Mouse (Mus musculus) ES-E14 (cell line): ENCODE measurements around the gene Hsdl1.

Experiments used
- CHD2 ChIP-seq: IDR thresholded peaks from 2 replicates; pipeline ENCODE4 v1.6.1; 2014; ENCODE audit warnings: mild to moderate bottlenecking, low read depth, low read length, inconsistent platforms
- HCFC1 ChIP-seq: IDR thresholded peaks from 2 replicates; pipeline ENCODE4 v1.6.1; 2012; ENCODE audit warnings: low read length, inconsistent platforms, borderline replicate concordance; ENCODE audit not compliant: insufficient read depth
- MAFK ChIP-seq: IDR thresholded peaks from 2 replicates; pipeline ENCODE4 v1.6.1; 2014; ENCODE audit warnings: mild to moderate bottlenecking, low read depth, low read length, inconsistent platforms; ENCODE audit not compliant: insufficient read depth
- ZC3H11A ChIP-seq: IDR thresholded peaks from 2 replicates; pipeline ENCODE4 v1.6.1; 2012; ENCODE audit warnings: low read depth, mild to moderate bottlenecking, inconsistent platforms, low read length, borderline replicate concordance
- ZNF384 ChIP-seq: IDR thresholded peaks from 2 replicates; pipeline ENCODE4 v1.6.1; 2012; ENCODE audit warnings: low read depth, low read length, inconsistent platforms

DNA sequence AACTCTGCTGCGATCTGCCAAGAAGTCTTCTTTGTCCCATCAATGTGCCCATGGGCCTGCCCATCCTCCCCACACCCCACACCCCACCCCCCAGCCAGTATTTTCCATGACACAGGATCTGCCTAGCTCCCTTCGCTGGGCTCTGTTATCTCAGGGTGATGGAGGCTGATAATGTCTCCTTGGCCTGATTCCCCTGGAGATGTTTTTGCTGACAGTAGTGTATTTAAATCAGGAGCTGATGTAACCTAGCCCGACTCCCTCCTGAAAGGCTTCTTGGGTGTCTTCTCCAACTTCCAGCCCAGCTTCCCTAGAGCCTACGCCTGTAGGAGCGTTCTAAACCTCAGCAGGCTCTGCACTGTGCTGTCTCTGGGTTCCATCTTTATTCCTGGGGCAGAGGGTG is 43.9 kb upstream of the Hsdl1 start:
- TF ChIP-seq MAFK (no peak), CHD2 (no peak), ZC3H11A (no peak), HCFC1 (no peak), ZNF384 (no peak)
